Mouse (Mus musculus) stomach, adult 2 months (tissue): ENCODE measurements around the gene Baiap2l2. TPM values are rescaled to one million over a fixed set of nuclear protein-coding genes. Genes with fewer than 3 reads are reported as not detected.

ENCODE experiments used
- polyA plus RNA-seq: library from polyadenylated mRNA; depleted of rRNA; stranded (reverse); fragments of >200 nt; gene quantifications from 2 replicates; pipeline ENCODE4 v1.2.3, GENCODE M21; 2012; rRNA removed

The Baiap2l2 gene
- polyA plus RNA-seq = 3.0 and 7.2 TPM in 2 replicates

DNA sequence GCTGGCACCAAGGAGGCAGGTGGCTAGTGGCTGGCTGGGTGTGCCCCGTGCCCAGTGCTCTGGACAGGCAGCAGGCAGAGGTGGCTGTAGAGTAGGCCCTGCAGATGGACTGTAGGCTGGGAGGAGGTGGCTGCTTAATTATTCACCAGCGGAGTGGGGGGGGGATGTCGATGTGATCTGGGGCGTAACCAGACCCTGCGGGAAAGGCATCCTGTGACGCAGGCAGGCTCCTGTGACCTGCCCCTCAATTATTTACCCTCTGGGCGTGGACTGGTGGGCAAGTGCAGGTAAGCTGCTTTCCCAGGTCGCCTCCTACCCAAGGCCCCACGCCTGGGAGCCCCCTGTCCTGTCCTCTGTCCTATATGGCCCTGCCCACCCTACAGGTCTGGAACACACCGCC lies at the start of gene Baiap2l2:
TSS of gene Baiap2l2 (minus strand) at position 139 of the 400 bp plus-strand sequence.

DNA sequence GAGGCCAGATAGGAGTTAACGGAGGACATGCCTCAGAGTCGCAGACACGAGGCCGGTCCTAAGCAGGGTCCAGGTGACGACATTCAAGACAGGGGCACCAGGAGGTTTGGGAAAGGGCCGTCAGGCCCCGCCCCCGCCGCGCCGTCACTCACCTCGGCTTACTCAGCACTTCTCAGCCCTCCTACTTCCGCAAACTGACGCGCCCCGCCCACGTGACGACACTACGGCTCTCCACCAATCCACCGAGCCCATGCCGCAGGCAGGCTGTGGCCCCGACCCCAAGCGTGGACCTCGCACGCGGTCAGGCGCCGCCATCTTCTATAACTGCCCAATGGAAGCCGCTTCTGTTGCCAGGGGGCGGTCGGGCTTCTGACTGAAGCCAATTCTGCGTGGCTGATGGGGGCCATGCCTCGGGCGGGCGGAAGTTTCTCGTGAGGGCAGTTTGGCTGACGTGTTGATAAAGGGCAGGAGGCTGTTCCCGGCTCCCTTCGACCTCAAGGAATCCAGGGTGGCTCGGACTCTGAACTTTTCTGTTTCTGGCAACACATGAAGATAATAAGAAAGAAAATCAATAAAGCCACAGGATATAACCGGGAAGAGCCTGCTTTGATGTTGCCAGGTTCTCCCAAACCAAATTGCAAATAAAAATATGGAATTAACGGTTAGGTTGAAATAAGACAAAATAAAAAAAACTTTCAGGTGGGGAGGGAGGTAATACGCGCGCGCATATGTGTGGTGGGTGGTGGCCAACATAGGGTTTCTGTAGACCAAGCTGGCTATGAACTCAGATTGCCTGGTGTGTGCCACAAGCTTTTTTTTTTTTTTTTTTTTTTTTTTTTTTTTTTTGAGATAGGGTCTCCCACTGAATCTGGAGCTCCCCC lies 43.0 kb upstream of the Baiap2l2 start, which contains the start of gene Pla2g6:
TSS of gene Pla2g6 (minus strand) at position 333 of the 881 bp plus-strand sequence.

DNA sequence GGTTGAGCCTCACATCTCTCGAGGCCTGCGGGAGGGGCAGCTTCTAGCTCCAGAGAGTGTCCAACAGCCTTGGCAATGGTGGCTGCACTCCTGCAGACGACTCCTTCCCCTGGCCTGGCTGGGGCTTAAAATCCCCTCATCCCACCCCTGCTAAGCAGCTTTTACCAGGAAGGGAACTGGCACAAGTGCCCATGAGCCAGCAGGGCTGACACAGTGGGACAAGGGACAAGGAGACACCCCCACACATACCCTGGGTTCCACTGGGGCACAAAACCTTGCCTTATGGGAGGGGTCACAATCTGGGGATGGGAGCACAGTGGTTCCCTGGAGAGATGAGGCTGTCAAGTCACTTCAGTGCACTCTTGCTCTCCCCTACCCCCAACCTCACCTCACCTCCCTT lies 30.7 kb downstream of the Baiap2l2 start, which contains the start of gene Slc16a8:
TSS of gene Slc16a8 (minus strand) at position 101 of the 400 bp plus-strand sequence.

DNA sequence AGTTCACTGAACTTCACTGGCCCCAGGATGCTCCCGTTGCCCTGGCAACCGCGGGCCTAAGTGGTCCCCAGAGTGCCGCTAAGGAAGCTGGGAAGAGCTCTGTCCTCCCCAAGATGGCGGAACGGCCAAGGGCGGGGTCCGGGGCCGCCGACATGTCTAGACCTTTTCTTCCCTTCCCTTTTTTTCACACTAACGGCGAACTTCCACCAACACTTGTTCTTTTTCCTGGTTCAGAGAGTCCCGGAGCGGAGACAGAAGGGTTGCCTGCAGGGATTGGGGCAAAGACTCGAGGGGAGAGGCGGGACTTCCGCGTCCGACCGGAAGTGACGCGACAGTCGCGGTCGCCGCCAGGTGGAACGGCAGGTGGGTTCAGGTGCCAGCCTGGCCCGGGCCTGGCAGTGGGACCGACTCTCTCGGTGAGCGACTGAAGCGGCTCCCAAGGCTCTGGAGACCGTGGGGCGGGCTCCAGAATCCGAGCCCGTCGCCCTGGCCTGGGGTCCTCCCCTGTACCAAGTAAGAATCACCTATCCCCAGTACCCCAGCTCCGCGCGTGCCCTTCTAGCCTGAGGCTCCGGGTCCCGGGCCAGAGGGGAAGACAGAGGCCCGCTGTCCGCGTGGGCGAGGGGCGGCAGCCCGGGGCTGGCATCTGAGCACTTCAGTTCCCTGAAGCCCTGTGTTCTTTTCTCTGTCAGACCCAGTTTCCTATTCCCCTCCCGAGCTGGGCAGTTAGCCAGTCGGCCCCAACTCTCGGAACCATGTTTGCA lies 56.1 kb downstream of the Baiap2l2 start, which contains the start of the genes Pick1 and Gm49486:
TSS of gene Pick1 (plus strand) at position 116 of the 764 bp plus-strand sequence.
TSS of gene Gm49486 (plus strand) at position 334 of the 764 bp plus-strand sequence.

Other genes starting within 250 kb of the Baiap2l2 start
- 2.5 and 5.2 TPM in 2 replicates for gene Galr3, start 243.7 kb downstream of the Baiap2l2 start, polyA plus RNA-seq
- gene Ankrd54, start 222.6 kb downstream of the Baiap2l2 start, polyA plus RNA-seq = 65.3 and 91.0 TPM in 2 replicates
- 56.8 and 56.9 TPM in 2 replicates for gene Eif3l, start 210.4 kb downstream of the Baiap2l2 start, polyA plus RNA-seq
- 15.1 and 17.8 TPM in 2 replicates for gene Micall1, start 176.6 kb downstream of the Baiap2l2 start, polyA plus RNA-seq
- gene Polr2f, start 144.5 kb downstream of the Baiap2l2 start, polyA plus RNA-seq = 39.6 and 43.3 TPM in 2 replicates
- 1.8 and 2.7 TPM in 2 replicates for gene 1700088E04Rik, start 144.3 kb downstream of the Baiap2l2 start, polyA plus RNA-seq
- gene Sox10, start 120.3 kb downstream of the Baiap2l2 start, polyA plus RNA-seq = 3.5 and 5.8 TPM in 2 replicates
- gene Pick1, start 56.4 kb downstream of the Baiap2l2 start, polyA plus RNA-seq = 22.0 and 22.7 TPM in 2 replicates
- gene Gm49486, start 56.1 kb downstream of the Baiap2l2 start, polyA plus RNA-seq = 0.08 TPM in 1 of 2 replicates, not detected in the other
- 0.37 TPM in 1 of 2 replicates, not detected in the other for gene Slc16a8, start 30.8 kb downstream of the Baiap2l2 start, polyA plus RNA-seq
- gene Pla2g6, start 42.9 kb upstream of the Baiap2l2 start, polyA plus RNA-seq = 8.7 and 8.8 TPM in 2 replicates
- 4.7 and 12.1 TPM in 2 replicates for gene Maff, start 61.1 kb upstream of the Baiap2l2 start, polyA plus RNA-seq
- 60.1 and 85.2 TPM in 2 replicates for gene Tmem184b, start 118.0 kb upstream of the Baiap2l2 start, polyA plus RNA-seq
- 15.0 and 15.3 TPM in 2 replicates for gene Csnk1e, start 170.0 kb upstream of the Baiap2l2 start, polyA plus RNA-seq
- 0.06 and 0.09 TPM in 2 replicates for gene Kcnj4, start 219.7 kb upstream of the Baiap2l2 start, polyA plus RNA-seq
- 11.7 and 13.2 TPM in 2 replicates for gene Kdelr3, start 230.9 kb upstream of the Baiap2l2 start, polyA plus RNA-seq